Mouse (Mus musculus) CD4-positive, CD25-positive, alpha-beta regulatory T cell (primary cell): ENCODE results near the gene Cebpb. TPM values are rescaled to one million over a fixed set of nuclear protein-coding genes. Genes with fewer than 3 reads are reported as not detected.

ENCODE experiments used
- polyA plus RNA-seq: library from polyadenylated mRNA; unstranded; fragments of 100-300 nt; shearing (Covaris generic); gene quantifications from one replicate; pipeline ENCODE4 v1.2.1, GENCODE M21; 2017

Gene Cebpb
- polyA plus RNA-seq: 32.0 TPM

GRCm38 (mm10) chr2:167688498-167689451 lies at the start of gene Cebpb:
Cebpb (plus strand) TSS chr2:167688915.

GRCm38 (mm10) chr2:167661270-167662203 lies 27.2 kb upstream of the Cebpb start, which contains the start of gene Gm20431:
Gm20431 (minus strand) TSS chr2:167661496.

GRCm38 (mm10) chr2:167689501-167690218 lies 945 bp downstream of the Cebpb start, which contains the start of gene Tmem189:
Tmem189 (minus strand) TSS chr2:167689822.

Other genes with a start within 250 kb of the Cebpb start
- 270 TPM for gene Rnf114, start 196.3 kb upstream of the Cebpb start, polyA plus RNA-seq
- 27.0 TPM for gene Spata2, start 196.0 kb upstream of the Cebpb start, polyA plus RNA-seq
- 0.29 TPM for gene Snai1, start 150.7 kb upstream of the Cebpb start, polyA plus RNA-seq
- gene Ube2v1, start 56.8 kb upstream of the Cebpb start, polyA plus RNA-seq: 275 TPM
- gene Gm20431, start 27.4 kb upstream of the Cebpb start, polyA plus RNA-seq: 24.7 TPM
- 98.1 TPM for gene Tmem189, start 907 bp downstream of the Cebpb start, polyA plus RNA-seq
- 166 TPM for gene Ptpn1, start 243.1 kb downstream of the Cebpb start, polyA plus RNA-seq